8 mouse cellular contexts compared by ENCODE assay signal in genomic region chr4:127324759-127325158, GRCm38 (mm10). TPM values are rescaled to one million over a fixed set of nuclear protein-coding genes. Genes with fewer than 3 reads are reported as not detected.
A peak's percentile ranks its signal among the peaks of the same experiment; 100 is the strongest.
DNase-seq lines count a peak whose midpoint lies in the region; ATAC-seq lines count a peak whose summit lies in the region.

No protein-coding gene starts in this region.

- peaks cover 44% of the 10 kb centered on the region for H3K27me3 ChIP-seq in limb, embryonic 13.5 days
- peaks cover 22% of the 10 kb centered on the region for H3K27me3 ChIP-seq in midbrain, embryonic 15.5 days (replicated peaks)
- no peaks in the 10 kb centered on the region for H3K27me3 ChIP-seq in splenic B cell, adult 2 months (ENCODE audit: control insufficient read depth, insufficient read depth, low read length, poor library complexity, severe bottlenecking)

- peak; percentile 65; the same call in 1 of the 2 replicates for ATAC-seq in limb, embryonic 13.5 days (ENCODE audit: low FRiP score, low read depth)
- ATAC-seq in midbrain, embryonic 15.5 days (replicated peaks): peak; percentile 67; the same call in 1 of the 2 replicates

- WGBS in limb, embryonic 13.5 days: 10% methylated on average over 6 of the region's 6 CpGs
- 6% methylated on average over 6 of the region's 6 CpGs for WGBS in midbrain, embryonic 15.5 days

- H3K4me3 ChIP-seq in limb, embryonic 13.5 days: no peak overlapping the region
- no peak overlapping the region for H3K4me3 ChIP-seq in midbrain, embryonic 15.5 days

- H3K9ac ChIP-seq in limb, embryonic 13.5 days: no peak overlapping the region
- H3K9ac ChIP-seq in midbrain, embryonic 15.5 days: no peak overlapping the region

- H3K36me3 ChIP-seq in limb, embryonic 13.5 days: no peaks in the 10 kb centered on the region
- H3K36me3 ChIP-seq in midbrain, embryonic 15.5 days (replicated peaks): no peaks in the 10 kb centered on the region
- no peaks in the 10 kb centered on the region for H3K36me3 ChIP-seq in splenic B cell, adult 2 months (ENCODE audit: control insufficient read depth, insufficient read depth, low read length, poor library complexity, severe bottlenecking)

- H3K4me2 ChIP-seq in limb, embryonic 13.5 days (replicated peaks): no peak overlapping the region
- H3K4me2 ChIP-seq in midbrain, embryonic 15.5 days: no peak overlapping the region

- intact Hi-C loops in heart, postnatal 25 days (cut with DNase I): loop anchor here (1.0 kb wide), 1 partner anchor 89 kb away; no protein-coding TSS in a partner anchor
- intact Hi-C loops in gastrocnemius, postnatal 14 days (cut with DNase I; ENCODE audit: low total_unique reads): no loop called here

- peak; percentile 57 to 90 for DNase-seq in heart, adult 18-20 months
- no peak for DNase-seq in heart, postnatal 25 days (ENCODE audit: low spot score)
- peak; percentile 78 to 79 for DNase-seq in cerebellum, postnatal 36 days
- DNase-seq in gastrocnemius, postnatal 14 days: peak; percentile 71
- peak; percentile 78 for DNase-seq in kidney, adult 9 months
- peak; percentile 76 for DNase-seq in splenic B cell, adult 2 months (ENCODE audit: low read depth, low spot score)

- H3K9me3 ChIP-seq in limb, embryonic 13.5 days: no peaks in the 10 kb centered on the region
- no peaks in the 10 kb centered on the region for H3K9me3 ChIP-seq in midbrain, embryonic 15.5 days

- H3K4me1 ChIP-seq in limb, embryonic 13.5 days: peaks cover 2% of the 10 kb centered on the region; the same call in 1 of the 2 replicates
- H3K4me1 ChIP-seq in midbrain, embryonic 15.5 days: peaks cover 3% of the 10 kb centered on the region

- no peak overlapping the region for H3K27ac ChIP-seq in limb, embryonic 13.5 days
- no peak overlapping the region for H3K27ac ChIP-seq in midbrain, embryonic 15.5 days

RNA-seq across cellular contexts. Expression of gene Gjb3, which starts 5.9 kb away (rescaled TPM):
- under 1 TPM; 0.15 to 0.23 TPM for total RNA-seq in heart, adult 18-20 months (2021)
- under 1 TPM in 1 of 2 experiments, not detected in 1; 0.13 TPM for total RNA-seq in heart, postnatal 25 days (2021)
- not detected for total RNA-seq in gastrocnemius, postnatal 14 days (2021)
- polyA plus RNA-seq in limb, embryonic 13.5 days (2015; fragmentation: Nextera tagmentation; extraction: Ambion mirVana): 3.4 and 3.5 TPM in 2 replicates
- polyA plus RNA-seq in midbrain, embryonic 15.5 days (2015; fragmentation: Nextera tagmentation; extraction: Ambion mirVana): 0.17 TPM in 1 of 2 replicates, not detected in the other

RNA-seq across cellular contexts. Expression of gene Gja4, which starts 10.9 kb away (rescaled TPM):
- 1 to 10 TPM; 7.2 to 7.8 TPM for total RNA-seq in heart, adult 18-20 months (2021)
- 10 to 100 TPM; 11.1 to 12.5 TPM for total RNA-seq in heart, postnatal 25 days (2021)
- total RNA-seq in gastrocnemius, postnatal 14 days (2021): 10 to 100 TPM; 13.2 to 14.8 TPM
- polyA plus RNA-seq in limb, embryonic 13.5 days (2015; fragmentation: Nextera tagmentation; extraction: Ambion mirVana): 14.5 and 16.4 TPM in 2 replicates
- polyA plus RNA-seq in midbrain, embryonic 15.5 days (2015; fragmentation: Nextera tagmentation; extraction: Ambion mirVana): 21.0 and 23.1 TPM in 2 replicates

RNA-seq across cellular contexts. Expression of gene Gjb4, which starts 29.1 kb away (rescaled TPM):
- total RNA-seq in heart, adult 18-20 months (2021): not detected
- not detected for total RNA-seq in heart, postnatal 25 days (2021)
- total RNA-seq in gastrocnemius, postnatal 14 days (2021): not detected
- not detected in 2 replicates for polyA plus RNA-seq in limb, embryonic 13.5 days (2015; fragmentation: Nextera tagmentation; extraction: Ambion mirVana)
- polyA plus RNA-seq in midbrain, embryonic 15.5 days (2015; fragmentation: Nextera tagmentation; extraction: Ambion mirVana): 0.11 and 0.15 TPM in 2 replicates

RNA-seq across cellular contexts. Expression of gene Gjb5, which starts 33.2 kb away (rescaled TPM):
- total RNA-seq in heart, adult 18-20 months (2021): under 1 TPM; 0.40 to 0.49 TPM
- total RNA-seq in heart, postnatal 25 days (2021): under 1 TPM in 1 of 2 experiments, not detected in 1; 0.45 TPM
- total RNA-seq in gastrocnemius, postnatal 14 days (2021): under 1 TPM; 0.27 to 0.47 TPM
- 0.46 and 0.48 TPM in 2 replicates for polyA plus RNA-seq in limb, embryonic 13.5 days (2015; fragmentation: Nextera tagmentation; extraction: Ambion mirVana)
- polyA plus RNA-seq in midbrain, embryonic 15.5 days (2015; fragmentation: Nextera tagmentation; extraction: Ambion mirVana): 0.10 and 0.13 TPM in 2 replicates
